Mouse (Mus musculus) stomach, postnatal 0 days (tissue): ENCODE data around the gene Mars. TPM values are rescaled to one million over a fixed set of nuclear protein-coding genes. Genes with fewer than 3 reads are reported as not detected.

ENCODE experiments used
- ATAC-seq: fragments of 200-750 bp; cut with Nextera tagmentation; 2 replicates; pipeline ENCODE4 v1.8.0; 2017; ENCODE audit not compliant: low FRiP score, low TSS enrichment
- DNase-seq: peaks from one replicate; pipeline ENCODE4 v3.0.0-alpha.2; 2016; ENCODE audit warnings: low spot score
- H3K27ac ChIP-seq: fragments of 300-500 bp; sonication (generic); replicated peaks from 2 replicates; pipeline ENCODE4 v1.5.1; 2014; ENCODE audit warnings: mild to moderate bottlenecking, control low read depth
- H3K27me3 ChIP-seq: fragments of 300-500 bp; sonication (generic); 2 replicates; pipeline ENCODE4 v1.6.1; 2014; ENCODE audit warnings: low read length; ENCODE audit not compliant: control insufficient read depth, insufficient read depth
- H3K36me3 ChIP-seq: fragments of 300-500 bp; sonication (generic); 2 replicates; pipeline ENCODE4 v1.6.1; 2014; ENCODE audit warnings: low read length, mixed read lengths; ENCODE audit not compliant: control insufficient read depth, insufficient read depth
- H3K4me1 ChIP-seq: fragments of 300-500 bp; sonication (generic); replicated peaks from 2 replicates; pipeline ENCODE4 v1.6.1; 2014; ENCODE audit warnings: antibody characterized with exemption; ENCODE audit not compliant: control insufficient read depth, insufficient read depth
- H3K4me2 ChIP-seq: fragments of 300-500 bp; sonication (generic); replicated peaks from 2 replicates; pipeline ENCODE4 v1.6.1; 2014; ENCODE audit warnings: low read depth, mild to moderate bottlenecking, control low read depth, moderate library complexity
- H3K4me3 ChIP-seq: fragments of 300-500 bp; sonication (generic); 2 replicates; pipeline ENCODE4 v1.5.1; 2014; ENCODE audit warnings: low read depth, low read length, control low read depth
- H3K9ac ChIP-seq: fragments of 300-500 bp; sonication (generic); 2 replicates; pipeline ENCODE4 v1.6.1; 2014; ENCODE audit warnings: mild to moderate bottlenecking, low read length, control low read depth, mixed read lengths
- H3K9me3 ChIP-seq: fragments of 300-500 bp; sonication (generic); 2 replicates; pipeline ENCODE4 v1.6.1; 2016; ENCODE audit warnings: low read length; ENCODE audit not compliant: control insufficient read depth
- CTCF ChIP-seq: IDR thresholded peaks from 2 replicates; pipeline ENCODE4 v1.5.1; 2016; ENCODE audit warnings: antibody characterized with exemption, low read depth, mild to moderate bottlenecking, moderate library complexity
- EP300 ChIP-seq: optimal IDR thresholded peaks from 2 replicates; pipeline ENCODE3; 2016; ENCODE audit warnings: antibody characterized with exemption
- WGBS: fragments of 180-500 bp; shearing (Covaris S2); extraction: QIAGEN DNeasy Blood & Tissue Kit; methylation state at CpG from one replicate; pipeline ENCODE4 v1.1.7; 2014; 5-methylcytosine and 5-hydroxymethylcytosine counted together
- polyA plus RNA-seq: library from polyadenylated mRNA; unstranded; fragments of >200 nt; fragmentation: Nextera tagmentation; extraction: Ambion mirVana; gene quantifications from 2 replicates; pipeline ENCODE4 v1.2.1, GENCODE M21; 2015

Gene Mars
- polyA plus RNA-seq, 1 experiment from 2014 or later, result 70.4 TPM

GRCm38 (mm10) chr10:127352187-127352586, 40.6 kb upstream of the Mars start:
- DNase-seq, result no peak
- 80% methylated on average over 9 of the region's 9 CpGs for WGBS
- no peak overlapping the region for H3K9ac ChIP-seq

GRCm38 (mm10) chr10:127351719-127352118, 40.1 kb upstream of the Mars start:
- no peaks in the 10 kb centered on the region for H3K9me3 ChIP-seq
- TF ChIP-seq EP300 (no peak), CTCF (no peak)
- DNase-seq (no peak), ATAC-seq (no peak)
- H3K27me3 ChIP-seq, result no peaks in the 10 kb centered on the region
- H3K9ac ChIP-seq, result no peak overlapping the region
- H3K4me1 ChIP-seq, result no peaks in the 10 kb centered on the region
- no peak overlapping the region for H3K4me3 ChIP-seq
- no peak overlapping the region for H3K27ac ChIP-seq
- H3K4me2 ChIP-seq, result no peak overlapping the region
- H3K36me3 ChIP-seq, result no peaks in the 10 kb centered on the region
- WGBS, result 63% methylated on average over 8 of the region's 8 CpGs

More at GRCm38 (mm10) chr10:127352187-127352586, 40.6 kb upstream of the Mars start:
- no peaks in the 10 kb centered on the region for H3K4me1 ChIP-seq
- H3K4me2 ChIP-seq, result no peak overlapping the region
- H3K9me3 ChIP-seq, result no peaks in the 10 kb centered on the region
- no peaks in the 10 kb centered on the region for H3K36me3 ChIP-seq
- H3K27ac ChIP-seq, result no peak overlapping the region
- ATAC-seq, result no peak
- TF ChIP-seq EP300 (no peak), CTCF (no peak)
- H3K27me3 ChIP-seq, result no peaks in the 10 kb centered on the region
- no peak overlapping the region for H3K4me3 ChIP-seq

GRCm38 (mm10) chr10:127351285-127351595, 39.7 kb upstream of the Mars start:
- Histone ChIP-seq H3K9ac (no peak overlapping the region), H3K27me3 (no peaks in the 10 kb centered on the region), H3K9me3 (no peaks in the 10 kb centered on the region), H3K27ac (no peak overlapping the region), H3K4me3 (no peak overlapping the region), H3K36me3 (no peaks in the 10 kb centered on the region), H3K4me1 (no peaks in the 10 kb centered on the region), H3K4me2 (no peak overlapping the region)
- DNase-seq, result no peak
- 88% methylated on average over 8 of the region's 8 CpGs for WGBS
- ATAC-seq, result no peak
- TF ChIP-seq EP300 (no peak), CTCF (no peak)

GRCm38 (mm10) chr10:127350594-127351284, 39.2 kb upstream of the Mars start:
- Histone ChIP-seq H3K4me2 (peak overlapping the region; percentile 28; the same call in 1 of the 2 replicates), H3K4me3 (no peak overlapping the region), H3K27ac (no peak overlapping the region), H3K9ac (no peak overlapping the region), H3K9me3 (no peaks in the 10 kb centered on the region), H3K27me3 (no peaks in the 10 kb centered on the region), H3K36me3 (no peaks in the 10 kb centered on the region), H3K4me1 (no peaks in the 10 kb centered on the region)
- TF ChIP-seq CTCF (peak; percentile 96), EP300 (no peak)
- 9% methylated on average over 24 of the region's 24 CpGs for WGBS
- DNase-seq (peak; percentile 82), ATAC-seq (peak; percentile 73)

GRCm38 (mm10) chr10:127349810-127350209, 38.2 kb upstream of the Mars start:
- Histone ChIP-seq H3K36me3 (no peaks in the 10 kb centered on the region), H3K4me3 (no peak overlapping the region), H3K4me2 (no peak overlapping the region), H3K9me3 (no peaks in the 10 kb centered on the region), H3K27ac (no peak overlapping the region), H3K4me1 (no peaks in the 10 kb centered on the region), H3K27me3 (no peaks in the 10 kb centered on the region), H3K9ac (no peak overlapping the region)
- ATAC-seq (no peak), DNase-seq (no peak)
- no peak for TF ChIP-seq CTCF
- TF ChIP-seq EP300, result no peak
- WGBS, result 74% methylated on average over 8 of the region's 8 CpGs

- Histone ChIP-seq H3K27me3 (no peaks in the 10 kb centered on the region), H3K27ac (no peak overlapping the region), H3K36me3 (no peaks in the 10 kb centered on the region), H3K4me3 (no peak overlapping the region), H3K4me2 (no peak overlapping the region), H3K9me3 (no peaks in the 10 kb centered on the region), H3K4me1 (no peaks in the 10 kb centered on the region), H3K9ac (no peak overlapping the region)
- no peak for DNase-seq
- TF ChIP-seq EP300 (no peak), CTCF (peak; percentile 45)
- WGBS, result 66% methylated on average over 4 of the region's 4 CpGs
- ATAC-seq, result no peak
Observed at GRCm38 (mm10) chr10:127348957-127349356, 37.4 kb upstream of the Mars start.
